Mouse (Mus musculus) heart, postnatal 4 days (tissue): ENCODE measurements around the gene Cox4i2. TPM values are rescaled to one million over a fixed set of nuclear protein-coding genes. Genes with fewer than 3 reads are reported as not detected.

Source experiments
- DNase-seq: peaks from one replicate; pipeline ENCODE4 v3.0.0; 2021
- total RNA-seq, 2 experiments: library from RNA; stranded (reverse); gene quantifications; 2 replicates each; pipeline ENCODE4 v1.2.3; 2021

The Cox4i2 gene
- total RNA-seq, 2 experiments from 2014 or later = 13.7 to 15.1 TPM

DNA sequence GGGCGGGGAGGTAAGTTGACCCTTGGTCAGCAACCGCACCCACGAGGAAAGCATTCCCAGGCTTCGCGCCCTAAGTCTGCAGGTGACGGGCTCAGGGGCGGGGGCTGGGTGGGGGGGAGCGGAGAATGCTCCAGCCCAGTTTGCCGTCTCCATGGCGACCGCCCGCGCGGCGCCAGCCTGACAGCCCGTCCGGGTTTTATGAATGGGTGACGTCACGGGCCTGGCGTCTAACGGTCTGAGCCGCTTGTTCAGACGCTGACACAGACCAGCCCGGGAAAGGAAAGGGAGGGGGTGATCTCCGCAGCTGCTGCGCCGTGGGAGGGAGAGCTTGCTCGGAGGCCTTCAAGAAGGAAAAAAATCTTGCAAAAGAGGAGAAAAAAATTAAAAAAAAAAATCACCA, 19.0 kb upstream of the Cox4i2 start:
- DNase-seq = peak; percentile 97

DNA sequence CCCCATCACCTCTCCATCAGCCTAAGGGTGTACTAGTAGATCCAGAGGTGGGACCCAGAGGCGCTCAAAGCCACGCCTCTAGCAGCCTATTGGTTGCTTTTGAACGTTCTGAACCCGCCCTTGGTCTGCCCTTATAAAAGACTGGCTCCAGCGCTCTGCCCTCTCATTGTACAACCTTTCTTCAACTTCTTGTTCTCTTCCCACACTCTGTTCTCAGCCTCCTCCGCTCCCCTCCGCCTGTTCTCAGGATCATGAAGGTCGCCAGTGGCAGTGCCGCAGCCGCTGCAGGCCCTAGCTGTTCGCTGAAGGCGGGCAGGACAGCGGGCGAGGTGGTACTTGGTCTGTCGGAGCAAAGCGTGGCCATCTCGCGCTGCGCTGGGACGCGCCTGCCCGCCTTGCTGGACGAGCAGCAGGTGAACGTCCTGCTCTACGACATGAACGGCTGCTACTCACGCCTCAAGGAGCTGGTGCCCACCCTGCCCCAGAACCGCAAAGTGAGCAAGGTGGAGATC, 17.8 kb upstream of the Cox4i2 start, which contains the start of gene Id1:
Gene Id1, plus strand, starts transcription at position 162 of the 512 bp plus-strand sequence.
- peak; percentile 91 for DNase-seq

- DNase-seq = no peak
Observed at GRCm38 (mm10) chr2:152736748-152737147, 17.2 kb upstream of the Cox4i2 start.

GRCm38 (mm10) chr2:152737306-152738221, 16.4 kb upstream of the Cox4i2 start:
- peak; percentile 48 for DNase-seq

GRCm38 (mm10) chr2:152738341-152738740, 15.6 kb upstream of the Cox4i2 start:
- DNase-seq = no peak

- DNase-seq = peak; percentile 87
Observed at GRCm38 (mm10) chr2:152739031-152739841, 14.7 kb upstream of the Cox4i2 start.

GRCm38 (mm10) chr2:152739842-152740260, 14.1 kb upstream of the Cox4i2 start:
- DNase-seq = no peak

- no peak for DNase-seq
Observed at GRCm38 (mm10) chr2:152740490-152740889, 13.5 kb upstream of the Cox4i2 start.

DNA sequence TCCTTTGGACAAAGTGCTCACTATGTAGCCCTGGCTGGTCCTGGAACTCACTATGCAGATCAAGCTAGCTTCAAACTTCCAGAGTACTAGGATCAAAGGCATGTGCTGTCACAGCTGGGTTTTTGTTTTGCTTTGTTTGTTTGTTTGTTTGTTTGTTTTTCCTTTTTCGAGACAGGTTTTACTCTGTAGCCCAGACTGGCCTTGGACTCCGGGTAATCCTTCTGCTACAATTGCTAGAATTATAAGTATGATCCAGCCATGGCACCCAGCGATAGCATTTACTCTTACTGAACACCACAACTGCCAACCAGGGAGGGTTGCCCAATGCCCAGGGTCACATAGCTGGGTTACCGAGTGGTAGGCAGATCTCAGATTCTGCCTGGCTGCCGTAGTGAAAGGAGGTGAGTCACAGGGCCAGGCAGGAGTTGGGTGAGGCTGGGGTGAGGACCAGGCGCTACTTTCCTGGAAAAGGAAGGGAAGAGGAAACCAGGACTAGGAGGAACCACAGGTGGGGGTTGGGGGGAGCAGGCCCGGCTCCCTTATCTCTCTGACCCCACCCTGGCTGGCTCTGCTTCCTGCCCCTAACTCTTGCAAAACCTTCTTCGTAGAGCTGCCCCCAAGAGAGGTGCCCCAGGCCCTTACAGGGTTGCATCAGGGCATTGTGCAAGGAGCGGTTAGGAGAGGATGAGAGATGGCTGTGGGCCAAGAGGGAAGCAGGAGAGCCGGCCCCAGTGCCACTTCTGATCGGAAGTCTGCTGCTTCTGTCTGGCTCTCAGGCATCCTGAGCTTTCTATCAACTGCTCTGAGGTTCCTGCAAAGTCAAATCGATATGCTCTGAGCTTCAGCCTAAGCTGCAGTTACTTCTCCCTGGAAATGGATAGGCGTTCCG, 12.6 kb upstream of the Cox4i2 start:
- peak; percentile 76 for DNase-seq

DNA sequence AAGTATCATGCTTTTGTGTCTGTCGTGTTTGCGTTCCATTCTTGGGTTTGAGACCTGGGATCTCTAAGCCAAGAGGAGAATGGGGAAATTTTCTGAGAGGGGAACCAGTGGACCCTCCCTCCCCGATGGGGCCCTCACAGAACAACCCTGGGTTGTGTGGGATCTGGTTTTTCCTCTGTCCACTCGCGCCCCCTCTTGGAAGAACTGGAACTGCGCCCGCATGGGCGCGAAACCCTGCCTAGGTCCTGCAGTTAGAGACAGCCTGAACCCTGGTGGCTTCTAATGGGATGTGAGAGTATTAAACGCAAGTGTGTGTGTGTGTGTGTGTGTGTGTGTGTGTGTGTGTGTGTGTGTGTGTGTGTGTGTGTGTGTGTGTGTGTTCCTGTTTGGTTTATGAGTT, 11.5 kb upstream of the Cox4i2 start:
- DNase-seq = peak; percentile 89

DNA sequence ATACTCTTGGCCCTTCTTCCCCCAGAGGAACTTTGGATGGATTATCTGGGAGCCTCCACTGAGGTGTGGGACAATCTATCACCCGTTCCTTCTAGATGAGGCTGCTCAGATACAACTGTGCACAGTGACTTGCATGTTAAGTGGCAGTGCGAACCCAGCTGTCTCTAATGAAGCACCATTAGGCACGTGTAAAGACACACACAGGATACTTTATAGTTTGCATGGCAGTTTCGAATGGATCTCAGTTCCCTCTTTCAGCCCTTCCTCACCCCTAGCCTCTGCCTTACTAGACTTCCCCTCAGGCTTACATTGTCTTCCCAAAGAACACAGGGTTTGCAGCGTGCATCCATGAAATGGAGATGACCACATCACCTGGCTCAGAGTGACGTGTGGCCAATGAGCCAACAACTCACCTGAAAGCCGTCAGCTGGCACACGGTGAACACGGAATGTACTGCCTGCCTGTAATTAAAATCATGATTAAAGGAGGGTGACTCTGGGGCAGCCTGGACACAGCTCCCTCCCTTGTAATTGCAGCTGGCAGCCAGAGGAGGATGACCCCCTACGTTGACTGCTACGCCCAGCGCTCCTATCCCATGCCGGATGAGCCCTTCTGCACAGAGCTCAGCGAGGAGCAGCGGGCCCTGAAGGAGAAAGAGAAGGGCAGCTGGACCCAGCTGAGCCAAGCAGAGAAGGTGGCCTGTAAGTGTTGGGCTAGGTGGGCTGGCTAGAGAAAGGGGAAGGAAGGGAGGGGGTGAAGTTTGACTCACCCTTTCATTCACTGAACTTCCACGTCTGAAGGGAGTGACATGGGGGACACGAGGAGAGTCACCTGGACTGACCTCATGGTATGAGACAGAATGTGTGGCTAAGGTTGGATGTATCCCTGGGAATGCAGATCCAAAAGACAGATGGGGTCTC, 2.8 kb downstream of the Cox4i2 start:
- no peak for DNase-seq

DNA sequence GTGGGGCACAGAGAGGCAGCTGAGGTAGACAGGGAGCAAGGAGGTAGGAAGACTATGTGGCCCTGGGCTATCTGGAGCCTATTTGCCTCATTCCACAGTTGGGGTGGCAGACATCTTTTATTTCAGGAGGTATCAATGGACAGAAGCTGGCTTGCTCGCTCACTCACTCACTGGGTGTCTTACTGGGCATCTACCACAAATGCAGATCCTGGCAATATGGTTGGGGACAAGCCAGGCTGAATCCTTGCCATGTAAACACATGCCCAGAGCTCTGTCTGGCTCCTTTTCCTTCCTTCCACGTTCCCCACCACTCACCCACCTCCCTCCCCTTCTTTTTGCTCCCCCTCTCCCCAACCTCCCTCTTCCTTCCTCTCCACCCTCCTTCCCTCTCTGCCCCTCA, 3.5 kb downstream of the Cox4i2 start:
- DNase-seq = no peak

GRCm38 (mm10) chr2:152758351-152758750, 4.4 kb downstream of the Cox4i2 start:
- peak; percentile 31 for DNase-seq

GRCm38 (mm10) chr2:152763310-152763709, 9.3 kb downstream of the Cox4i2 start:
- DNase-seq = no peak

DNA sequence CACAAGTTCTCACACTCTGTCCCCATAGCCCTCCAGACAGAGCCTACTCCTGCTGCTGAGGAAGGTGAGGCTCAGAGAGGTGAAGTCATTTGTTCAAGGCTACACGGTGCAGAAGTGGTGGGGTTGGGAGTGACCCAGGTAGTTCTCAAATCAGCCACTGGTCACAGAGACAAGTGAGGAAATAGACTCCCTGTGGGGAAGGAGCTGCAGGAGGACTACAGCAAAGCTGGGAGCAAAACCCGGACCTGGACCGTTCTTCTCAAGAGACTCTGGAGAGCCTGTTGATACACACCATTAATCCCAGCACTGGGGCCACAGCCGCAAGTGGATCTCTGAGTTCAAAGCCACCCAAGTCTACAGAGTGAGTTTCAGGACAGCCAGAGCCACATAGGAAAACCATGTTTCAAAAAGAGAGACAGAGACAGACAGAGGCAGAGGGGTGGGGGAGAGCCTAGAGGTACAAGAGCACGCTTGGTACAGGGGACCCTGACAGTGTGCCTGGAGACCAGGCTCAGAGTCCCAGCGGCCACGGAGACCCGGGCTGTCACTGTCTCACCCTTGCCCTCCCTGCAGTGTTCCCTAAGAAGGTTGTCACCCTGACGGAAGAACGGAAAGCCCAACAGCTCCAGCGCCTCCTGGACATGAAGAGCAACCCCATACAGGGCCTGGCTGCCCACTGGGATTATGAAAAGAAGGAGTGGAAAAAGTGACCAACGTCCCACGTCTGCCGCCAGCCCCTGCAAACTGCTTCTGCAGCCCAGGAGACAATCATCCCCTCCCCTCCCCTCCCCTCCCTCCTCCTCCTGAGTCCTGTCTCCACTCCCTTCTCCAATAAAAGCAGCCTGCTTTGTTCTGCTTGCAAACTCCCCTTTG, 10.4 kb downstream of the Cox4i2 start:
- peak; percentile 39 for DNase-seq

- DNase-seq = no peak
Observed at GRCm38 (mm10) chr2:152765045-152765674, 11.2 kb downstream of the Cox4i2 start.

DNA sequence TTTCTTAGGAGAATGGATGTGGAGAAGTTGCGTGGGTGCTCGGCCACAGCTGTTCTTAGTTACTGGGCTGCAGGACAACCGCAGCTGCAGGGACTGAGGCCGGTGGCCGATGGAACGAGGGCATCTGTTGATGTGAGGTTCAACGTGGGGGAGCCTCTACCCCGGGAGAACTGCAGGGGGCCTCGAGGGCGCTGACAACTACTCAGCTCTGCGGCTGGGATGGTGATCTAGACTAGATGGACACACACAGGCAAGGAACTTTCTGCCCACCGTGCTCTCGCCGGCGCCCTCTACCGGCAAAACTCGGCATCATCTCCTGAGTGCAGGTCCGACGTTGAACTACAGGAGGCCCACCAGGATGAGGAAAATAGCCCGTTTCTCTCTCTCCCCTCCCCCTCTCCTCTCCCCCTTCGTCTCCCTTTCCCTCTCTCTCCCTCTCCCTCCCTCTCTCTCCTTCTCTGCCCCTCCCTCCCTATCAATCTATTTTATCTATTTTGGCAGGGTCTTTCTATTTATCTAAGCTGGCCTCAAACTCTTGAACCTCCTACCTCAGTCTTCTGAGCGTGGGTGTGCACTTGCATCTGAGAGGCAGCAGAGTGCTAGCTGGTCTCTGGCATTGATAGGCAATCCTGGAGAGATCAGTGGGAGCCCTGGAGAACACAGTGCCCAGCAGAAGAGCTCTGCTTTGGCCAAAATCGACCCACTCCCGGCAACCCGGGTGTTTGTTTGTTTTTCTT, 12.6 kb downstream of the Cox4i2 start:
- peak; percentile 98 for DNase-seq

DNA sequence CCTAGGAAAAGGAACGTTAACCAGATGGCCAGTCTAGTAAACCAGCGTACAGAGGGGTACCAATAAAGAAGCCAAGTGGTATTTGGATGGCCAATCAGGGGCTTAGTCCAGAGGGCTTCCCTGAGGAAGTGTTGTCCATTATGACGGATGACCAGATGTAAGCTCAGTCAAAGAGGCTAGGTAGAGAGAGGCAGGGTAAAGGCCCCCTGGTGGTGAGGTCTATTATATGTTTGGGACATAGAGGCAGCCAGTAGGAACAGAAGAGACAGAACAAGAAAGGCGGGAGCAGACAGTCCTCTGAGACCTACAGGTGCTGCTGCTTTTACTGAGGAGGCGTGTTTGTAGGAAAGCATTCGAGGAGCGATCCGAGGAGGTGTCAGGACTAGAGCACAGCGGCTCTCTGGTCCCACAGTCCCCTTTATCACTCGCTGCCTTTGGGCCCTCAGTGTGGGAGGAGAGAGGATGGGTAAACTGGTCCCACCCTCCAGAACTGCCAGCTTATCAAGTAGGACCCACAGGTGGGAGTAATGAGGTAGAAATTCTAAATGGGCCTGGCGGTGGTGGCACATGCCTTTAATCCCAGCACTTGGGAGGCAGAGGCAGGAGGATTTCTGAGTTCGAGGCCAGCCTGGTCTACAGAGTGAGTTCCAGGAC, 13.8 kb downstream of the Cox4i2 start:
- peak; percentile 64 for DNase-seq
